Mouse (Mus musculus) liver, embryonic 14.5 days (tissue): Measurements from ENCODE around the gene Rsph9.

Experiments
- CTCF ChIP-seq: IDR thresholded peaks from 2 replicates; pipeline ENCODE4 v1.5.1; 2016; ENCODE audit warnings: antibody characterized with exemption, low read depth, control low read depth
- EP300 ChIP-seq: IDR thresholded peaks from 2 replicates; pipeline ENCODE4 v1.6.1; 2016; ENCODE audit warnings: antibody characterized with exemption, low read depth

DNA sequence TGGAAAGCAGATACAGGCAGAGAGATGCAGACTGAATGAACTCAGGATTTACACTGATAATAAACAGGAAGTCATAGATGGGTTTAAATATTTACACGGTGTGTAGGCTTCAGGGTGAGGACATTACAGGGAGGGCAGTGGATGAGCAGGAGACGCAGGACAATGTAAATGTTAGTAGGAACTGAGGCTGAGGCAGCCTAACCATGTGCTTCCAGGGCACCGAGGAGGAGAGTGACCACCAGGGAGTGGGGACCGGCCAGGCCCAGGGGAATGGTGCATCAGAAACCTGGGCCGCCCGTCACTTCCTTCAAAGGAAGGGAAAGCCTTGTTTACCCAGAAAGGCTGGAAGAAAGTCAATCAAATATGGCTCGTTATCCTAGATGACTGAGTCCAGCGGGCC, 45.5 kb downstream of the Rsph9 start:
- no peak for TF ChIP-seq EP300
- no peak for TF ChIP-seq CTCF
